Mouse (Mus musculus) forebrain, embryonic 10.5 days (tissue): ENCODE measurements around the gene Chmp4b. TPM values are rescaled to one million over a fixed set of nuclear protein-coding genes. Genes with fewer than 3 reads are reported as not detected.
A peak's percentile ranks its signal among the peaks of the same experiment; 100 is the strongest.

Experiments
- DNase-seq: peaks from one replicate; pipeline ENCODE4 v3.0.0-alpha.2; 2017; ENCODE audit warnings: low spot score; ENCODE audit errors: extremely low spot score
- H3K27ac ChIP-seq: fragments of 300-500 bp; sonication (generic); 2 replicates; pipeline ENCODE4 v1.5.1; 2016; ENCODE audit warnings: mild to moderate bottlenecking
- H3K27me3 ChIP-seq: fragments of 300-500 bp; sonication (generic); 2 replicates; pipeline ENCODE4 v1.6.1; 2016; ENCODE audit warnings: mild to moderate bottlenecking; ENCODE audit not compliant: poor library complexity, severe bottlenecking
- H3K36me3 ChIP-seq: fragments of 300-500 bp; sonication (generic); replicated peaks from 2 replicates; pipeline ENCODE4 v1.6.1; 2016; ENCODE audit warnings: mild to moderate bottlenecking, moderate library complexity
- H3K4me1 ChIP-seq: fragments of 300-500 bp; sonication (generic); 2 replicates; pipeline ENCODE4 v1.6.1; 2016
- H3K4me3 ChIP-seq: fragments of 300-500 bp; sonication (generic); 2 replicates; pipeline ENCODE4 v1.5.1; 2016; ENCODE audit warnings: mild to moderate bottlenecking, moderate library complexity
- H3K9me3 ChIP-seq: fragments of 300-500 bp; sonication (generic); 2 replicates; pipeline ENCODE4 v1.6.1; 2016; ENCODE audit warnings: mild to moderate bottlenecking, moderate library complexity
- WGBS: fragments of 180-500 bp; shearing (Covaris S2); methylation state at CpG from one replicate; pipeline ENCODE4 v1.1.7; 2016; 5-methylcytosine and 5-hydroxymethylcytosine counted together
- polyA plus RNA-seq: library from polyadenylated mRNA; unstranded; fragments of >200 nt; fragmentation: Nextera tagmentation; extraction: Ambion mirVana; gene quantifications from 2 replicates; pipeline ENCODE4 v1.2.1, GENCODE M21; 2016

Gene Chmp4b
- polyA plus RNA-seq, 1 experiment from 2014 or later, result 13.4 TPM

GRCm38 (mm10) chr2:154676653-154677609, 25.4 kb downstream of the Chmp4b start:
- peak; percentile 56 for DNase-seq
- Histone ChIP-seq H3K9me3 (no peaks in the 10 kb centered on the region), H3K27ac (peak overlapping the region; percentile 88), H3K4me1 (peaks cover 44% of the 10 kb centered on the region), H3K36me3 (peaks cover 29% of the 10 kb centered on the region), H3K27me3 (no peaks in the 10 kb centered on the region), H3K4me3 (peak overlapping the region; percentile 40)
- 64% methylated on average over 19 of the region's 19 CpGs for WGBS

DNA sequence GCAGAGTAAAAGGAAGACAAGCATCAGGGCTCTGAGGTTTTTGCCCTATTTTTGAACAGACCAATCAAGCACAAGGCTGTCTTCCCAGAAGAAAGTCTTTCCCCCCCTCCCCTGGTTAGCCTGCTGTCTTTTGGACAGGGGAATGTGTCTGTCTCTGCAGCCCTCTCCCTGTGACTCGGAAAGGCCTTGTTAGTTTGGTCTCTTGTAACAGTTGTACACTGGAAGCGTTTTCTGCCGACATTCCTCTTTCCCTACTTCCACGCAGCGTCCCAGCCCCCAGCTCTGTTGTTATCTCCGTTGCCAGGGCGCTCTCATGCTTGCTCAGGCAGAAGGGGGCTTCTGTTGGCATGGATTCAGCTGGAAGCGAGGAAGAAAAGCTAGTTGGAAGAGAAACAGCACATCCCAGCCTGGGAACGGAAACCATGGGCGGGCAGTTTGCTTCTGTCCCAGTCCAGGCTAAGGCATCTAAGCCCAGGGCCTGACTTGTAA, 26.2 kb downstream of the Chmp4b start:
- Histone ChIP-seq H3K4me1 (peaks cover 52% of the 10 kb centered on the region), H3K36me3 (peaks cover 24% of the 10 kb centered on the region), H3K27ac (peak overlapping the region; percentile 88), H3K4me3 (peak overlapping the region; percentile 40), H3K27me3 (no peaks in the 10 kb centered on the region), H3K9me3 (no peaks in the 10 kb centered on the region)
- peak; percentile 79 for DNase-seq
- WGBS, result 25% methylated on average over 10 of the region's 10 CpGs

GRCm38 (mm10) chr2:154678995-154679394, 27.5 kb downstream of the Chmp4b start:
- no peaks in the 10 kb centered on the region for H3K9me3 ChIP-seq
- peaks cover 55% of the 10 kb centered on the region for H3K4me1 ChIP-seq
- H3K36me3 ChIP-seq, result peaks cover 16% of the 10 kb centered on the region
- WGBS, result 96% methylated on average over 3 of the region's 3 CpGs
- H3K27ac ChIP-seq, result no peak overlapping the region
- no peaks in the 10 kb centered on the region for H3K27me3 ChIP-seq
- DNase-seq, result no peak
- no peak overlapping the region for H3K4me3 ChIP-seq

GRCm38 (mm10) chr2:154680337-154680736, 28.8 kb downstream of the Chmp4b start:
- no peak overlapping the region for H3K4me3 ChIP-seq
- H3K36me3 ChIP-seq, result peaks cover 24% of the 10 kb centered on the region
- 88% methylated on average over 2 of the region's 2 CpGs for WGBS
- H3K9me3 ChIP-seq, result no peaks in the 10 kb centered on the region
- H3K27ac ChIP-seq, result 0 out of 2 replicates have a peak overlapping the region, but pooled peaks have one; percentile 35
- H3K4me1 ChIP-seq, result peaks cover 53% of the 10 kb centered on the region
- DNase-seq, result no peak
- no peaks in the 10 kb centered on the region for H3K27me3 ChIP-seq

DNA sequence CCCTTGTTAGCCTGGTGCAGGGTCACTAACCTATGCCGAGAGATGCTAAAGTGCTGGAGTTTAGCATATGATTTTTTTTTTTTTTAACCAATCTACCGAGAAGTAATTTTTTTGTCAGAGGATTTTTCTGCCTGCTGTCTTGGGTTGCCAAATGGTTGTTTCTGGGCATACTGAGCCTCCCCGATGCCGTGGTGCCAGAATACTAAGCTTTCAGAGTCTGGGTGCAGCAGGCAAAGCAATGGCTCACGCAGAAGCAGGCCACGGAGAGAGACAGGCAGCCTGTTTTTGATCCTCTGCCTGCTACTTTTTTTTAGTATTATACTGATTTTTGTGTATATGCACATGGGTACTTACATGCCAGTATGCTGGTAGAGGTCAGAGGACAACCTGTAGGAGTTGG, 29.4 kb downstream of the Chmp4b start:
- Histone ChIP-seq H3K36me3 (peaks cover 22% of the 10 kb centered on the region), H3K27me3 (no peaks in the 10 kb centered on the region), H3K9me3 (no peaks in the 10 kb centered on the region), H3K27ac (0 out of 2 replicates have a peak overlapping the region, but pooled peaks have one; percentile 35), H3K4me1 (peaks cover 53% of the 10 kb centered on the region), H3K4me3 (no peak overlapping the region)
- 91% methylated on average over 6 of the region's 6 CpGs for WGBS
- no peak for DNase-seq

- H3K4me1 ChIP-seq, result peaks cover 39% of the 10 kb centered on the region
- no peak for DNase-seq
- no peak overlapping the region for H3K4me3 ChIP-seq
- H3K27ac ChIP-seq, result no peak overlapping the region
- H3K9me3 ChIP-seq, result no peaks in the 10 kb centered on the region
- H3K36me3 ChIP-seq, result peaks cover 20% of the 10 kb centered on the region
- WGBS, result 80% methylated on average over 1 of the region's 1 CpGs
- H3K27me3 ChIP-seq, result no peaks in the 10 kb centered on the region
Measured at GRCm38 (mm10) chr2:154682712-154683111, 31.2 kb downstream of the Chmp4b start.

DNA sequence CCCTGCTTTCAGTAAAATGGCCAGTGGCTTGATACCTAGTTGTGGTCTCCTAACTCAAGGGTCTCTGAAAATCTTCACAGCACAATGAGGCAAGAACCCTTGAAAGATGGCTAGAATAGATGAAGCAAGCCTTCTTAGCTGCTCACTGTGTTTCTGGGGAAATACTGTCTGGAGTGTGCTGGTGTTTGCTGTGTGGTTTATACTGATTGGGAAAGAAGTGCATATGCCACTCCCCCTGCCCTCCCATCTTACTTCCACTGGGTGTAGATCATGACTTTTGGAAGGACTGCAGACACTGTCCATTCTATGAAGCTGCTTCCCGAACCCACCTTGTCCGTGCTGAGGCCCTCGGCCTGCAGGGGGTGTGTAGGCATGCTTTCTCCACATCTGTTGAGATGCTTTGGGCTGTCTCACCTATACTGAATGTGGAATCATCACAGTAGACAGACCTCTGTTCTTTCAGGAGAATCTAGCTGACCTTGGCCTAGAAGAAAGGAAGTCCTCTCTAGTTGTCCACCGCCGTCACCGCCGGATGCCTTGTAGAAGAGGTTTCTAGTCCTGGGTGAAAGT, 33.5 kb downstream of the Chmp4b start:
- Histone ChIP-seq H3K36me3 (peaks cover 26% of the 10 kb centered on the region), H3K9me3 (no peaks in the 10 kb centered on the region), H3K4me3 (no peak overlapping the region), H3K27me3 (no peaks in the 10 kb centered on the region), H3K4me1 (peaks cover 31% of the 10 kb centered on the region), H3K27ac (no peak overlapping the region)
- 94% methylated on average over 7 of the region's 7 CpGs for WGBS
- no peak for DNase-seq

- Histone ChIP-seq H3K36me3 (peaks cover 34% of the 10 kb centered on the region), H3K27ac (no peak overlapping the region), H3K27me3 (no peaks in the 10 kb centered on the region), H3K4me3 (no peak overlapping the region), H3K9me3 (no peaks in the 10 kb centered on the region), H3K4me1 (peaks cover 24% of the 10 kb centered on the region)
- DNase-seq, result no peak
- WGBS, result 94% methylated on average over 3 of the region's 3 CpGs
Measured at GRCm38 (mm10) chr2:154685772-154686171, 34.3 kb downstream of the Chmp4b start.

DNA sequence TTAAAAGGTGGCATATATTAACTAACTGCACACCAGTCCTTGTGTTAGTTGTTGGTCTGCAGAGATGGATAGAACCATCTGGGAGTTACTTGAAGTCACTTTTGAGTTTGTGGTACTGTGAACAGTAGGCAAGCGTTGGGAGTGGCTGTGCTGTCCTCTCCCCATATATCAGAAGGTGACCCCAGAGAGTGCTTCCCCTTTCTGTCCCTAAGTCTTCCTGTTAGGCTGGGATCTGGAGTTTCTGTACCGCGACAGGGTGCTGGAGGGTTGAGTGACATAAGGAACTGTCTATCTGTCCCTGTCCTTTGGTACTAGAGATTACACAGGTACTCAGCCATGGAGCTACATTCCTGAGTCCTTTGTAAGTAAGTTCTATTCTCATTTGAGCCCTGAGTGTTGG, 35.3 kb downstream of the Chmp4b start:
- DNase-seq, result no peak
- WGBS, result 89% methylated on average over 3 of the region's 3 CpGs
- peaks cover 14% of the 10 kb centered on the region for H3K4me1 ChIP-seq
- no peaks in the 10 kb centered on the region for H3K27me3 ChIP-seq
- peaks cover 43% of the 10 kb centered on the region for H3K36me3 ChIP-seq
- H3K27ac ChIP-seq, result no peak overlapping the region
- no peaks in the 10 kb centered on the region for H3K9me3 ChIP-seq
- H3K4me3 ChIP-seq, result no peak overlapping the region

DNA sequence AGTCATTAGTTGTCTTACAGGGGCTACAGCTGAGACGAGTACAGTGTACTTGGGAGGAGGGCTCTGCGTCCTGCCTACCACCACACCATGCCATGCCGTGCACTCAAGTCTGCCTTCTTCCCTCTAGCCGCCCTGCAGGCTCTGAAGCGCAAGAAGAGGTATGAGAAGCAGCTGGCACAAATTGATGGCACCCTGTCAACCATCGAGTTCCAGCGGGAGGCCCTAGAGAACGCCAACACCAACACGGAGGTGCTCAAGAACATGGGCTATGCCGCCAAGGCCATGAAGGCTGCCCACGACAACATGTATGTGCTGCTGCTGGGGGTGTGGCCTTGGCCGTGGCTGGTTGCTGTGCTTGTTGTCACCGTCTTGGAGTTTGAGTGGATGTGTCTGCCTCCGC, 37.9 kb downstream of the Chmp4b start:
- no peak for DNase-seq
- 94% methylated on average over 14 of the region's 14 CpGs for WGBS
- Histone ChIP-seq H3K4me3 (no peak overlapping the region), H3K27ac (no peak overlapping the region), H3K4me1 (no peaks in the 10 kb centered on the region), H3K36me3 (peaks cover 63% of the 10 kb centered on the region), H3K9me3 (no peaks in the 10 kb centered on the region), H3K27me3 (no peaks in the 10 kb centered on the region)

- no peak for DNase-seq
- no peaks in the 10 kb centered on the region for H3K9me3 ChIP-seq
- H3K36me3 ChIP-seq, result peaks cover 65% of the 10 kb centered on the region
- no peaks in the 10 kb centered on the region for H3K27me3 ChIP-seq
- H3K4me3 ChIP-seq, result no peak overlapping the region
- no peaks in the 10 kb centered on the region for H3K4me1 ChIP-seq
- H3K27ac ChIP-seq, result no peak overlapping the region
- WGBS, result 98% methylated on average over 5 of the region's 5 CpGs
Measured at GRCm38 (mm10) chr2:154690959-154691358, 39.5 kb downstream of the Chmp4b start.

GRCm38 (mm10) chr2:154693186-154693940, 41.9 kb downstream of the Chmp4b start:
- 75% methylated on average over 11 of the region's 11 CpGs for WGBS
- Histone ChIP-seq H3K36me3 (peaks cover 69% of the 10 kb centered on the region), H3K4me1 (peaks cover 6% of the 10 kb centered on the region; the same call in 1 of the 2 replicates), H3K4me3 (no peak overlapping the region), H3K9me3 (no peaks in the 10 kb centered on the region), H3K27me3 (no peaks in the 10 kb centered on the region), H3K27ac (no peak overlapping the region)
- DNase-seq, result no peak
